Mouse (Mus musculus) Patski (cell line): ENCODE measurements around the gene Rufy4. TPM values are rescaled to one million over a fixed set of nuclear protein-coding genes. Genes with fewer than 3 reads are reported as not detected.

Experiments
- ATAC-seq: fragments of 100-300 bp; one replicate; pipeline ENCODE4 v1.8.0; 2021
- CTCF ChIA-PET: fragments of 350-600 bp; sonication (Branson Sonifier 250); formaldehyde crosslinking; loops from one replicate; lab custom pipeline; 2022; ENCODE audit warnings: inconsistent platforms; lab: Charles Lee
- POLR2A ChIA-PET: fragments of 350-600 bp; sonication (Branson Sonifier 250); formaldehyde crosslinking; loops from one replicate; lab custom pipeline; 2022; ENCODE audit warnings: antibody characterized with exemption, inconsistent platforms; lab: Charles Lee
- DNase-seq: peaks from one replicate; pipeline ENCODE4 v3.0.0-alpha.2; 2011; ENCODE audit warnings: low read depth, low spot score
- H3K27me3 ChIP-seq: fragments of 371-371 bp; one replicate; pipeline ENCODE4 v1.5.1; 2021
- CTCF ChIP-seq: fragments of 100-300 bp; IDR thresholded peaks from one replicate; pipeline ENCODE4 v1.5.1; 2021
- in situ Hi-C: fragments of 300-500 bp; cut with MboI; formaldehyde crosslinking; loops from 3 replicates; pipeline ENCODE4 v1.11.1; 2018; ENCODE audit warnings: low pct_unique_long_range_greater_than_20kb, mixed read lengths
- polyA plus RNA-seq: library from polyadenylated mRNA; unstranded; gene quantifications from one replicate; pipeline ENCODE4 v1.2.3, GENCODE M21; 2021

Rufy4 gene
- polyA plus RNA-seq, 1 experiment from 2014 or later = 0.72 TPM

DNA sequence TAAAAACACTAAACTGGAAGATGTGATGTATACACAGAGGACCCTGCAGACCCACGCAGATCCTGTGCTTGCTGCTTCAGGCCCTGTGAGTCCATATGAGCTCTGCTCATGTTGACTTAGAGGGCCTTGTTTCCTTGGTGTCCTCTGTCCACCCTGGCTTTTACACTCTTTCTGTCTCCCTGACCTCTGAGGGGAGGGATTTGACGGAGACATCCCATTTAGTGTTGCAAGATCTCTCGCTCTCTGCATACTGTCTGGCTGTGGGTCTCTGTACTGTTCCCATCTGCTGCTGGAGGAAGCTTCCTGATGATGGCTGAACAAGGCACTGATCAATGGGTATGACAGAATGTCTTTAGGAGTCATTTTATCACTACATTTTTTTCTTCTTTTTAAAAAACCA is 44.4 kb downstream of the Rufy4 start:
- ATAC-seq (no peak), DNase-seq (no peak)
- in situ Hi-C loops = no loop called here
- ChIA-PET POLR2A (no interaction called here), CTCF (no interaction called here)
- TF ChIP-seq CTCF = no peak
- H3K27me3 ChIP-seq = peaks cover 32% of the 10 kb centered on the region

DNA sequence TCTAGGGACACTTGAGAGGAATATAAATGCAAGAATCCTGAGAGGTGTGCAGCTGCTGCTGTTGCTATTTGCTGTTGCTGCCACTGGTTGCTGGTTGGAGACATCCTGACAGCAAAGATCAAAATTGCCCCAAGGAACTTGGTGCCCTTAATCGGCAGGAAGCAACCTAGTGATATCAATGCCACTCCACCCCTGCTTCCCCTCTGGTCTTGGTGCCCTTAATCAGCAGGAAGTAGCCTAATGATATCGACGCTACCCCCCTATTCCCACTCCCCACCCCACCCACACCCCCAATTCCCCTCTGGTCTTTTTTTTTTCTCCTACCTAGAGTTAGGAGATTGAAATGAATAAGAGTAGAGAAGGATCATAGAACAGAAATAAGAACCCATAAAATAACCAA is 47.4 kb downstream of the Rufy4 start:
- ChIA-PET POLR2A (no interaction called here), CTCF (no interaction called here)
- H3K27me3 ChIP-seq = peaks cover 29% of the 10 kb centered on the region
- in situ Hi-C loops = no loop called here
- ATAC-seq (no peak), DNase-seq (no peak)
- no peak for TF ChIP-seq CTCF

DNA sequence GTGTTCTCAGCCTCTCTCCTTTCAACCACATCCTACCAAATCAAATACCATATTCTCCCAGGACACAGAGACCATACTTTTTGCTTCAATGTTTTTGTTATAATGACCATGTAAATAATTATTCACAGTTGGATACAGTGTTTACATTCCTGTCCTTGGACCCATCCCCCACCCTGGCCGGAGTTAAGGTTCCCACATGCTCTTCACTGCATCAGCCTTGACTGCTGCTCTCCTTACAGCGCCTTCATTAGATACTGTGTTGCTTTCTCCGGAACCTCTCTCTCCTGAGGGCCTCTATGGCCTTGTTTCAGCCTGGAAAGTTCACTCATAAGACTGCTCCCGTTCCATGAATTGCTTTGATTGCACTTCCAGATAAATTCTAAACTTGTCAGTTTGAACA is 50.4 kb downstream of the Rufy4 start:
- ATAC-seq (no peak), DNase-seq (no peak)
- peaks cover 29% of the 10 kb centered on the region for H3K27me3 ChIP-seq
- ChIA-PET POLR2A (no interaction called here), CTCF (no interaction called here)
- no peak for TF ChIP-seq CTCF
- in situ Hi-C loops = no loop called here

DNA sequence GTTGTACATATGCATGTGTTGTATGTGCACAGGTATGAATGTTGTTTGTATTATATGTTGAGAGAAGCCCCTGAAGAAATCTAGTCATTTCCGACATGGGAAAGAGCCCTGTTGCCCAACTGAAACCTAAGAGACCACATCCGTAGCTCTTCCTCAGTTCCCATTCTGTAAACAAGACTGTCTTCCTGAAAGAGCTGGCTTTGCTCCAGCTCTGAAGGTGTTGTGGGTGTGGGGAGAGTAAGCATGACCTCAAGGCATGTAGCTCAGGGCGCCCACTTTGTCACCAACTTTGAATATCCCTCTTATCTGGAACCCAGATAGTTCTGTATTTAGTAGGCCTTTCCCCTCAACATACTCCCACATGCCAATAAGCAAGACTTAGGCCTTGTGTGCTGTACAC is 53.3 kb downstream of the Rufy4 start:
- TF ChIP-seq CTCF = no peak
- POLR2A ChIA-PET = no interaction called here
- H3K27me3 ChIP-seq = peaks cover 13% of the 10 kb centered on the region
- CTCF ChIA-PET = interaction anchor here (1.5 kb wide), 1 partner anchor 14 kb away, joined by 3 read pairs; no protein-coding TSS in a partner anchor
- in situ Hi-C loops = no loop called here
- ATAC-seq (no peak), DNase-seq (no peak)

- in situ Hi-C loops = no loop called here
- CTCF ChIA-PET = no interaction called here
- H3K27me3 ChIP-seq = peaks cover 13% of the 10 kb centered on the region
- TF ChIP-seq CTCF = no peak
- POLR2A ChIA-PET = no interaction called here
- ATAC-seq (no peak), DNase-seq (no peak)
Measured at GRCm38 (mm10) chr1:74179624-74180408, 54.5 kb downstream of the Rufy4 start.

- ATAC-seq = no peak
- ChIA-PET CTCF (no interaction called here), POLR2A (no interaction called here)
- peaks cover 9% of the 10 kb centered on the region for H3K27me3 ChIP-seq
- DNase-seq = no peak
- TF ChIP-seq CTCF = no peak
- in situ Hi-C loops = no loop called here
Measured at GRCm38 (mm10) chr1:74181462-74181861, 56.1 kb downstream of the Rufy4 start.

DNA sequence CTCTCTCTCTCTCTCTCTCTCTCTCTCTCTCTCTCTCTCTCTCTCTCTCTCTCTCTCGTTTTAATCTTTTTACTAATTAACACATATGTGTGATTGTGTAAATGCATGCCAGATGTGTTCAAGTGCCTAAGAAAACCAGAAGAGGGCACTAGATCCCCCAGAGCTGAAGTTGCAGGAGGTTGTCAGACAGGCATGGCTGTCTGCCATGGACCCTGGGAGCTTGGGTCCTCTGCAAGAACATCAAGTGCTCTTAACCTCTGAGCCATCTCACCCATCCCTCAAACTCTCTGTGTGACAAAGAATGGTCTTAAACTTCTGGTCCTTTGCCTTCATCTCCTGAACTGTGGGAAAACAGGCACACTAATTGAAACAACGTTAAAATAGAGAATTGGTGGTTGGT is 57.7 kb downstream of the Rufy4 start:
- no peak for ATAC-seq
- CTCF ChIA-PET = no interaction called here
- POLR2A ChIA-PET = interaction anchor here (0.6 kb wide), 1 partner anchor 255 kb away, joined by 3 read pairs; no protein-coding TSS in a partner anchor
- TF ChIP-seq CTCF = no peak
- peaks cover 2% of the 10 kb centered on the region for H3K27me3 ChIP-seq
- no peak for DNase-seq
- in situ Hi-C loops = no loop called here

DNA sequence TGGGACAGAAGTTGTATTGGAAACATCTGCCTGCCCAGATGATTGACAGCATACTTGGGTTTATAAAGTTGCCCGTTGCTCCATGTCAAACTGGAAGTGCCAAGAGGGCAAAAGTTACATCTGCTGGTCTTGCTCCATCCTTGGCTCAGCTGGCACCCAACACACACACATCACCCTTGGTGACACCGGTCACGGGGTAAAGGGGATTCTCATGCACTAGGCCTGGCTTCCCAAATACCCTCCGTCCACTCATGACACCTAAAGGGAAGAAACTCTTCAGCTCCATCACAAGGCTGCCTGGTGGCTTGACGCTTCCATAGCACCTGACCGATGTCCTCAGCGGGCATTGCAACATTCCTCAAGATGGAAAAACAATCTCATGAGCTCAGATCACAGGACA is 65.1 kb downstream of the Rufy4 start:
- H3K27me3 ChIP-seq = no peaks in the 10 kb centered on the region
- in situ Hi-C loops = no loop called here
- DNase-seq (no peak), ATAC-seq (no peak)
- CTCF ChIA-PET = no interaction called here
- TF ChIP-seq CTCF = no peak
- POLR2A ChIA-PET = no interaction called here

DNA sequence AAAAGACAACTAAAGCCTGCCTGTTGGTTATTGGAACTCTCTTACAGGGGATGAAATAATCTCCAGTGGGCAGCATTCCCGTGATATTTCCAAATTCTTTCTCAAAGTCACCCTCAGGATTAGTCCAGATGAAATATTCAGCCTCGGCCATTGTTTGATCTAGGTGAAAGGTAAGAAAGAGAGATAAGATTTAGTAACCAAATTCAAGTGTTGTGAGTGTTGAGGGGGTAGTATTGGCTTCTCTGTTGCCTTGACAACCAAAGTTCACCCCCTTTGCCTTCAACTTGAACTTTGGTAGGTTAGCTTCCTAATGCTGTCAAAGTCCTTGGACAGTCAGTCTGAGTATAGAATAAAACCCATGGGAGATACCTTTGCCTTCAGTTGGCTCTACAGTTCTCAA is 67.4 kb downstream of the Rufy4 start:
- no peaks in the 10 kb centered on the region for H3K27me3 ChIP-seq
- ChIA-PET CTCF (no interaction called here), POLR2A (no interaction called here)
- DNase-seq (no peak), ATAC-seq (no peak)
- no peak for TF ChIP-seq CTCF
- in situ Hi-C loops = no loop called here

- ChIA-PET POLR2A (no interaction called here), CTCF (interaction anchor here (1.8 kb wide), 1 partner anchor 10 kb away, joined by 4 read pairs; no protein-coding TSS in a partner anchor)
- DNase-seq (no peak), ATAC-seq (no peak)
- in situ Hi-C loops = no loop called here
- no peaks in the 10 kb centered on the region for H3K27me3 ChIP-seq
- TF ChIP-seq CTCF = no peak
Measured at GRCm38 (mm10) chr1:74194445-74194844, 69.1 kb downstream of the Rufy4 start, which contains the start of gene Cxcr1. TSS of gene Cxcr1 (minus strand) at chr1:74194631.

DNA sequence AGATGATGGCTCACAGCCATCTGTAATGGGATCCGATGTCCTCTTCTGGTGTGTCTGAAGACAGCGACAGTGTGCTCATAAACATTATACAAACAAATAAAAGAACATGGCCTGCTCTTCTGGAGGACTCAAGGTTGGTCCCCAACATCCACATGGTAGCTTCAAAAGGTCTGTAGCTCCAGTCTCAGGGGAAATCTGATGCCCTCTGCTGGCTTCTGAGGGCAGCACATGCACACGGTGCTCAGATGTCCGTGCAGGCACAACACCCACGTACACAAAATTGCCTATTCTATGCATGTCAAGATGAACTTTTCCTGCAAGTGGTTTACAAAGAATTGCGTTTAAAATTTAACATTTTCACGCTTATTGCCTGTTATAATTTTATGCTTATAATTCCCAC is 70.6 kb downstream of the Rufy4 start:
- DNase-seq (no peak), ATAC-seq (no peak)
- in situ Hi-C loops = no loop called here
- ChIA-PET CTCF (interaction anchor here (1.1 to 1.8 kb wide), 2 partner anchors 9 to 294 kb away, joined by 4 read pairs; no protein-coding TSS in a partner anchor), POLR2A (interaction anchor here (0.6 kb wide), 1 partner anchor 18 kb away, joined by 5 read pairs; no protein-coding TSS in a partner anchor)
- TF ChIP-seq CTCF = peak; percentile 68
- no peaks in the 10 kb centered on the region for H3K27me3 ChIP-seq
